Comparison of ENCODE assay signal across 14 mouse cellular contexts in the genomic region with DNA sequence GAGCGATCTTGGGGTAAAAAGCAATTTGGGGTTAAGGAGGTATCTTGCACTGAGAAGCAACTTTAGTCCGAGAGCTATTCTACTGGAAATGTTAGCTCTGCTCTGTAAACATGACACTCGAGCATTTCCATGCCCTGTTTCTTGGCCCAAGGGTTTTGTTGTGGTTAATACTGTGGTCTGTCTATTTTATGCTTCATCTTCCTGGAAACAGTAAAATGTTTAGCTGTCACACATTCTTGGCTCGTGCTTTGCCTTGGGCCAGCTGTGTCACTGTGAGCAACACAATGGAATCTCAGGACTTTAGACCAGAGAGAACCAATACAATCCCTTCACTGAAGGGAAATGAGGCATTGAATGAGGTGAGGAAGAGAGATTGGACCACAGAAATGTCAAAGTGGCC. TPM values are rescaled to one million over a fixed set of nuclear protein-coding genes. Genes with fewer than 3 reads are reported as not detected.
DNase-seq lines count a peak whose midpoint lies in the region; ATAC-seq and TF ChIP-seq lines count a peak whose summit lies in the region.
"Had no signal": no experiment of that assay in that cellular context is flagged by ENCODE, and none has a peak within 500 bp of the region (broad histone marks: within the 10 kb centered on the region; RNA-seq: fewer than 3 reads in every experiment).

No protein-coding gene starts in this region.

- peak; percentile 39 for DNase-seq in embryonic facial prominence, embryonic 14.5 days (ENCODE audit: low spot score)
- DNase-seq in embryonic facial prominence, embryonic 10.5 days (ENCODE audit: low spot score), result no peak
- DNase-seq in adipocyte (ENCODE audit: low spot score), result peak; percentile 36
- peak; percentile 78 for DNase-seq in kidney, postnatal 0 days (ENCODE audit: low spot score)
- peak; percentile 50 for DNase-seq in lung, postnatal 36 days
- DNase-seq in heart, embryonic 10.5 days (ENCODE audit: low spot score), result no peak
- DNase-seq: B cell, adult 2 months; cerebellum, postnatal 25 days; heart, adult 2 months; layer of hippocampus, adult 9-11 months had no signal

- WGBS in embryonic facial prominence, embryonic 14.5 days, result 32% methylated on average over 4 of the region's 4 CpGs
- 67% methylated on average over 4 of the region's 4 CpGs for WGBS in embryonic facial prominence, embryonic 10.5 days
- 39% methylated on average over 4 of the region's 4 CpGs for WGBS in kidney, postnatal 0 days
- 74% methylated on average over 4 of the region's 4 CpGs for WGBS in midbrain, embryonic 13.5 days
- 64% methylated on average over 4 of the region's 4 CpGs for WGBS in heart, embryonic 10.5 days
- WGBS in heart, embryonic 12.5 days, result 69% methylated on average over 4 of the region's 4 CpGs

- H3K9me3 ChIP-seq in embryonic facial prominence, embryonic 14.5 days (ENCODE audit: control insufficient read depth, low read length), result no peaks in the 10 kb centered on the region
- no peaks in the 10 kb centered on the region for H3K9me3 ChIP-seq in embryonic facial prominence, embryonic 10.5 days
- H3K9me3 ChIP-seq in kidney, postnatal 0 days (replicated peaks; ENCODE audit: low read length), result no peaks in the 10 kb centered on the region
- no peaks in the 10 kb centered on the region for H3K9me3 ChIP-seq in midbrain, embryonic 13.5 days
- no peaks in the 10 kb centered on the region for H3K9me3 ChIP-seq in heart, embryonic 10.5 days
- H3K9me3 ChIP-seq in heart, embryonic 12.5 days (replicated peaks), result no peaks in the 10 kb centered on the region; the same call in 1 of the 2 replicates
- H3K9me3 ChIP-seq: hindbrain, embryonic 12.5 days; limb, embryonic 13.5 days had no signal

- no peak for ATAC-seq in embryonic facial prominence, embryonic 14.5 days (ENCODE audit: low read depth)
- no peak for ATAC-seq in kidney, postnatal 0 days (replicated peaks; ENCODE audit: low FRiP score, low read depth)
- ATAC-seq in midbrain, embryonic 13.5 days, result no peak
- ATAC-seq in heart, embryonic 12.5 days (ENCODE audit: insufficient number of reproducible peaks, low FRiP score), result no peak

- no peak overlapping the region for H3K9ac ChIP-seq in embryonic facial prominence, embryonic 14.5 days (ENCODE audit: low read depth, low read length)
- no peak overlapping the region for H3K9ac ChIP-seq in kidney, postnatal 0 days (ENCODE audit: low read depth, low read length)
- H3K9ac ChIP-seq in midbrain, embryonic 13.5 days (replicated peaks), result no peak overlapping the region
- no peak overlapping the region for H3K9ac ChIP-seq in heart, embryonic 12.5 days
- H3K9ac ChIP-seq: hindbrain, embryonic 12.5 days; limb, embryonic 13.5 days had no signal

- no peaks in the 10 kb centered on the region for H3K27me3 ChIP-seq in embryonic facial prominence, embryonic 14.5 days (replicated peaks; ENCODE audit: control insufficient read depth, insufficient read depth, low read length)
- H3K27me3 ChIP-seq in embryonic facial prominence, embryonic 10.5 days (replicated peaks; ENCODE audit: low read depth, poor library complexity, severe bottlenecking), result no peaks in the 10 kb centered on the region
- no peaks in the 10 kb centered on the region for H3K27me3 ChIP-seq in kidney, postnatal 0 days (ENCODE audit: insufficient read depth, low read length)
- H3K27me3 ChIP-seq in midbrain, embryonic 13.5 days, result no peaks in the 10 kb centered on the region
- H3K27me3 ChIP-seq in heart, embryonic 10.5 days (ENCODE audit: insufficient read depth, poor library complexity, severe bottlenecking), result no peaks in the 10 kb centered on the region
- no peaks in the 10 kb centered on the region for H3K27me3 ChIP-seq in heart, embryonic 12.5 days (replicated peaks)
- H3K27me3 ChIP-seq: hindbrain, embryonic 12.5 days; limb, embryonic 13.5 days had no signal

- H3K4me2 ChIP-seq in embryonic facial prominence, embryonic 14.5 days (ENCODE audit: low read depth, low read length), result no peak overlapping the region
- H3K4me2 ChIP-seq in kidney, postnatal 0 days (ENCODE audit: low read length), result no peak overlapping the region
- no peak overlapping the region for H3K4me2 ChIP-seq in midbrain, embryonic 13.5 days (replicated peaks)
- no peak overlapping the region for H3K4me2 ChIP-seq in heart, embryonic 12.5 days
- H3K4me2 ChIP-seq: hindbrain, embryonic 12.5 days; limb, embryonic 13.5 days had no signal

- no peaks in the 10 kb centered on the region for H3K36me3 ChIP-seq in embryonic facial prominence, embryonic 14.5 days (ENCODE audit: control insufficient read depth, insufficient read depth, low read length)
- no peaks in the 10 kb centered on the region for H3K36me3 ChIP-seq in embryonic facial prominence, embryonic 10.5 days (replicated peaks)
- no peaks in the 10 kb centered on the region for H3K36me3 ChIP-seq in kidney, postnatal 0 days (ENCODE audit: insufficient read depth, low read length)
- H3K36me3 ChIP-seq in midbrain, embryonic 13.5 days, result no peaks in the 10 kb centered on the region
- no peaks in the 10 kb centered on the region for H3K36me3 ChIP-seq in heart, embryonic 10.5 days
- no peaks in the 10 kb centered on the region for H3K36me3 ChIP-seq in heart, embryonic 12.5 days
- H3K36me3 ChIP-seq: hindbrain, embryonic 12.5 days; limb, embryonic 13.5 days had no signal

- TF ChIP-seq CTCF in kidney, postnatal 0 days (IDR thresholded peaks at IDR 0.05; ENCODE audit: low read depth), result no peak

- no peak overlapping the region; the same call in 1 of the 2 replicates for H3K27ac ChIP-seq in embryonic facial prominence, embryonic 14.5 days (replicated peaks; ENCODE audit: low read depth, low read length)
- no peak overlapping the region for H3K27ac ChIP-seq in embryonic facial prominence, embryonic 10.5 days (replicated peaks)
- peak overlapping the region; percentile 67 for H3K27ac ChIP-seq in kidney, postnatal 0 days
- H3K27ac ChIP-seq in midbrain, embryonic 13.5 days, result no peak overlapping the region
- no peak overlapping the region for H3K27ac ChIP-seq in heart, embryonic 10.5 days
- H3K27ac ChIP-seq in heart, embryonic 12.5 days (ENCODE audit: poor library complexity, severe bottlenecking), result no peak overlapping the region
- H3K27ac ChIP-seq: heart, adult 2 months; hindbrain, embryonic 12.5 days; limb, embryonic 13.5 days had no signal

- H3K4me1 ChIP-seq in embryonic facial prominence, embryonic 14.5 days (ENCODE audit: control insufficient read depth, insufficient read depth, low read length), result 0 out of 2 replicates have a peak, but pooled peaks cover 3% of the 10 kb centered on the region
- no peaks in the 10 kb centered on the region for H3K4me1 ChIP-seq in embryonic facial prominence, embryonic 10.5 days
- no peaks in the 10 kb centered on the region for H3K4me1 ChIP-seq in kidney, postnatal 0 days (replicated peaks; ENCODE audit: insufficient read depth, low read length)
- no peaks in the 10 kb centered on the region for H3K4me1 ChIP-seq in midbrain, embryonic 13.5 days (replicated peaks)
- no peaks in the 10 kb centered on the region for H3K4me1 ChIP-seq in heart, embryonic 10.5 days
- no peaks in the 10 kb centered on the region for H3K4me1 ChIP-seq in heart, embryonic 12.5 days (replicated peaks)
- H3K4me1 ChIP-seq: hindbrain, embryonic 12.5 days had no signal

- H3K4me3 ChIP-seq in embryonic facial prominence, embryonic 14.5 days (ENCODE audit: low read depth, low read length), result no peak overlapping the region
- H3K4me3 ChIP-seq in embryonic facial prominence, embryonic 10.5 days, result no peak overlapping the region
- H3K4me3 ChIP-seq in kidney, postnatal 0 days (replicated peaks; ENCODE audit: low read depth, low read length), result no peak overlapping the region
- H3K4me3 ChIP-seq in midbrain, embryonic 13.5 days (replicated peaks), result no peak overlapping the region
- no peak overlapping the region for H3K4me3 ChIP-seq in heart, embryonic 10.5 days
- no peak overlapping the region for H3K4me3 ChIP-seq in heart, embryonic 12.5 days
- H3K4me3 ChIP-seq: heart, adult 2 months; hindbrain, embryonic 12.5 days; limb, embryonic 13.5 days had no signal

RNA-seq across cellular contexts. Expression of a gene that starts 40.6 kb away (rescaled TPM):
- 59.8 and 66.8 TPM in 2 replicates for polyA plus RNA-seq in embryonic facial prominence, embryonic 14.5 days (2014; fragmentation: Nextera tagmentation; extraction: Ambion mirVana)
- polyA plus RNA-seq in embryonic facial prominence, embryonic 10.5 days (2016; fragmentation: Nextera tagmentation; extraction: Ambion mirVana), result 88.2 and 95.5 TPM in 2 replicates
- 34.0 and 37.6 TPM in 2 replicates for polyA plus RNA-seq in kidney, postnatal 0 days (2015; fragmentation: Nextera tagmentation; extraction: Ambion mirVana)
- 80.3 and 91.8 TPM in 2 replicates for polyA plus RNA-seq in midbrain, embryonic 13.5 days (2015; fragmentation: Nextera tagmentation; extraction: Ambion mirVana)
- 43.8 and 59.3 TPM in 2 replicates for polyA plus RNA-seq in heart, embryonic 10.5 days (2016; fragmentation: Nextera tagmentation; extraction: Ambion mirVana)
- polyA plus RNA-seq in heart, embryonic 12.5 days (2016; fragmentation: Nextera tagmentation; extraction: Ambion mirVana), result 38.1 and 43.5 TPM in 2 replicates

Comparison
In these comparisons a context has a peak if more than half of its experiments do, and no peak if none do; other contexts are left out.
1. DNase-seq: peak in embryonic facial prominence, embryonic 14.5 days (single experiment), adipocyte (single experiment), kidney, postnatal 0 days (single experiment) and lung, postnatal 36 days (single experiment); none in embryonic facial prominence, embryonic 10.5 days (single experiment) and heart, embryonic 10.5 days (single experiment).